Mouse (Mus musculus): ENCODE measurements around the gene Wfikkn2.

Gene Wfikkn2

GRCm38 (mm10) chr11:94193109-94193508, 52.7 kb downstream of the Wfikkn2 start:
- no peak for DNase-seq (ENCODE audit: extremely low spot score)

GRCm38 (mm10) chr11:94190665-94191064, 55.1 kb downstream of the Wfikkn2 start:
- DNase-seq (ENCODE audit: extremely low spot score): no peak

DNA sequence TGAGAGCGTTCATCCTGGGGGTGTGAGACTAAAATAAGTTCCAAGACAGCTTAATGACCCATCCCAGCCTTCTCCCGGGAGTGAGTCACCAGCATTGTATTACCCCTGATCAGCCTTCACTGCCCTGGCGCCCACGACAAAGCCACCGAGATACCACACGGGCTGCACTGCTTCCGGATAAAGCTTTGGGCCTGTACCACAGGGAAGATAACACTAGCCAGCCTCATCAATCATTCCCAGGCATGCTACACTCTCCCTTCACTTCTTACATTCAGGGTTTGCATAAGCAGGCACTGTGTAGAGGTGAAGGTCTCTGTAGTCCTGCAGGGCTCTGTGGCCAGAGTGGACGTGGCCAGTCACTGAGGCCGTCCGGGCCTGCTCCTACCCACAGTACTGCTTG, 56.2 kb downstream of the Wfikkn2 start:
- DNase-seq (ENCODE audit: extremely low spot score): no peak
